Mouse (Mus musculus) cerebellum, adult 2 months (tissue): Measurements from ENCODE around the gene Igf1r.

Experiments used
- CTCF ChIP-seq: fragments of 200-500 bp; IDR thresholded peaks from 2 replicates; pipeline ENCODE4 v1.5.1; 2011; ENCODE audit warnings: low read depth, mild to moderate bottlenecking, control low read depth, low read length, moderate library complexity, borderline replicate concordance; ENCODE audit not compliant: insufficient read depth
- POLR2A ChIP-seq: fragments of 200-500 bp; IDR thresholded peaks from 2 replicates; pipeline ENCODE4 v1.6.1; 2011; ENCODE audit warnings: low read length, control low read depth, borderline replicate concordance; ENCODE audit not compliant: insufficient read depth

DNA sequence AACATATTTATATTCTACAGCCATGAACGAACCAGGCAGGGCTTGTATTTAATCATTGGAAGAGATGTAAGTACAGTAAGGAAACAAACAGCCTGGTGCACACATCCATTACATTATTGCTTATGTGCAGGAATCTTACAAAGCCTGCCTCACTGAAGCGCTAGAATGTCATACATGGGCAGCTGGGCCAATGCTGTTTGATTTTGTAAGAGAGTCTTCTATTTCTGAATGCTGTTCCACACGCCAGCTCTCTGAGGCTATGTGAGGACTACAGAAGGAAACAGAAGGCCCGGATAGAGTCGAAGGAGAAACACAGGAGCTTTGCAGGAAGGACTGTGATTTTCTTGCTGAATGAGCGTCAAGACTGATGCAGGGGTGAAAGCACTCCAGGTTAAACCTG, 136.2 kb downstream of the Igf1r start:
- TF ChIP-seq CTCF, result no peak
- TF ChIP-seq POLR2A, result no peak
